Mouse (Mus musculus) cerebellum, adult 18-20 months (tissue): Measurements from ENCODE around the gene Znhit6.
A peak's percentile ranks its signal among the peaks of the same experiment; 100 is the strongest.

Experiments
- DNase-seq, 2 experiments: peaks; one replicate each; pipeline ENCODE4 v3.0.0; 2021

Znhit6 gene

GRCm38 (mm10) chr3:145575743-145576481 lies at the start of gene Znhit6:
TSS of gene Znhit6 (plus strand) at chr3:145576205.
- DNase-seq = peak; percentile 91 to 94

DNA sequence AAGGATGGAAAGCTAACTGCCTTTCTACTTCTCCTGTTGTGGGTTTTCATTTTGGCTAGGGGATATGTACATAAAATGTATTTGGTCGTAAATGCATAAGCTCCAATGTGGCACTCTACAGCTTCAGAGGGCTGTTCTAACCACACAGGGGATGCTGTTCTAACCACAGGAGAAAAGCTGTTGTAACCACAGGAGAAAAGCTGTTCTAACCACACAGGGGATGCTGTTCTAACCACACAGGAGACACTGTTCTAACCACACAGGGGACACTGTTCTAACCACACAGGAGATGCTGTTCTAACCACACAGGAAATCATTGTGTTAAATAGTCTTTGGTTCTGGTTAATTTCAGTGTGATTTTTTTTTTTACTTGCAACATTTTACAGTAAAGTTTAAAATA lies 38.1 kb upstream of the Znhit6 start:
- DNase-seq = no peak

DNA sequence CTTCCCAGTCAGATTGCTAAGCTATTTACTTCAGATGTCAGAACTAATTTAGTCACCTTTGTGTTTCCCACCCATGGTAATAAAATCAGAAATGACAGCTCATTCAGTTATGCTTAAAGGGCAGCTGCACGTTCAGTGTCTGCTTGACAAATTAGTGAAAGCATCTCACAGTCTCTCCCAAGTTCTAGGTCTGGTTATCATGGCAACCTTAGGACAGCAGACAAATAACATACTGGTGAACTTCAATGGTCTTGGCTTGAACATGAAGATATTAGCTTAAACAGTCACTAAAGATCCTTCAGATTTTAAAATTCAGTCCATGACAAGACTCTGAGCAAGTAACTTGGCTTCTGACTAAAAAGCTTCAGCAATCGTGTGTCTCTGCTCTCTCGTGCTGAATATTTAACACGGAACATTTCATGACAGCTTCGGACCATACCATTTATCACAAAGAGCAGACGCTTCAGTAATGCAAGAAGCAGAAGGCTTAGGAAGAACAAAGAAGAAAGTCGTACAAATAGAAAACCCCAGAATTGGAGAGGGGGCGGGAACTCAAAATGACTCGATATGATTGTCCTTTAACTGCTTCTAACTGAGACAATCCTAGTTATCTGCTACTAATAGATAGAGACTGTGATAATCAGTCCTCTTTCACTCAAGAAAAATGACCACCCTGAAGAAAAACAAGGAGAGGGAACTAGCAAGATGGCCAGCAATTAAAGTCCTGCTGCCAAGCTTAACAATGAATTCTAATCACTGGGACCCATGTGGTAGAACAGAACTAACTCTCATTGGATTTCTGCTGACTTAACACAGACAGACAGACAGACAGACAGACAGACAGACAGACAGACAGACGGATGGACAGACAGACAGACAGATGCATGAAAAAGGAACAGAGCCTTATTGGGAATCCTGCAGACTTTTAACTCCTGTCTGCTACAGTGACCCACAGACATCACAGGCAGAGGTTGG lies 27.3 kb upstream of the Znhit6 start:
- DNase-seq = no peak

- DNase-seq = no peak
Measured at GRCm38 (mm10) chr3:145550216-145550615, 25.8 kb upstream of the Znhit6 start.

DNA sequence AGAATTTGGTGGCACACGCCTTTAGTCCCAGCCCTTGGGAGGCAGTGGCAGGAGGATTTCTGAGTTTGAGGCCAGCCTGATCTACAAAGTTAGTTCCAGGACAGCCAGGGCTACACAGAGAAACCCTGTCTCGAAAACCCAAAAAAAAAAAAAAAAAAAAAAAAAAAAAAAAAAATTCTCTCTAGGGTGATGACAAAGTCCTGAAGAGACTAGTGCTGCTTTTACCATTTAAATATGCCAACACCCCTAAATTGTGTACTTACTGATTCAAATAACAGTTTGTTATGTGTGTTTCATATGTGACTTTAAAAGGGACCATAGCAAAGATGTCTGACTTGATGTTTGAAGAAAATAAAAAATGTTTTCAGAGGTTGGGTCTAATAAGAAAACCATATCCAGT lies 21.6 kb upstream of the Znhit6 start:
- DNase-seq = no peak

GRCm38 (mm10) chr3:145556206-145556605 lies 19.8 kb upstream of the Znhit6 start:
- no peak for DNase-seq

GRCm38 (mm10) chr3:145559675-145560074 lies 16.3 kb upstream of the Znhit6 start:
- DNase-seq = no peak

DNA sequence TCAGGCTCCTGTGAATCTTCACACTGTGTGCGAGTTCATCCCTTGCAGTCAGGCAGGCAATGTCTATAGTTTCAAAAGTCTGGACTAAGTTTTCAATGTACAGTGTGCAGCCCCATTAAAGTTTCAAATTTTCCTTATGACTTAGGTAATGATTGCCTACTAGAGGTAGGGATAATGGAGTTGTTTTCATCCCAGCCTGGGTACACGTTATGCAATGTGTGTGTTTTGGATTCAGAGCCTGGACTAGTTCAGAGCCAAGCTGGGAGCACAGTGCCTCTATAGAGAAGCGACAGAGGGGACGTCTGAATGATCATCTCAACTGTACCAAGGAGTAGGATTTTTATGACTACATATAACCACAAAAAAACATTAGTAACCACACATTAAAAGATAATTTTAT lies 15.9 kb upstream of the Znhit6 start:
- DNase-seq = no peak

- no peak for DNase-seq
Measured at GRCm38 (mm10) chr3:145574468-145574867, 1.5 kb upstream of the Znhit6 start.

DNA sequence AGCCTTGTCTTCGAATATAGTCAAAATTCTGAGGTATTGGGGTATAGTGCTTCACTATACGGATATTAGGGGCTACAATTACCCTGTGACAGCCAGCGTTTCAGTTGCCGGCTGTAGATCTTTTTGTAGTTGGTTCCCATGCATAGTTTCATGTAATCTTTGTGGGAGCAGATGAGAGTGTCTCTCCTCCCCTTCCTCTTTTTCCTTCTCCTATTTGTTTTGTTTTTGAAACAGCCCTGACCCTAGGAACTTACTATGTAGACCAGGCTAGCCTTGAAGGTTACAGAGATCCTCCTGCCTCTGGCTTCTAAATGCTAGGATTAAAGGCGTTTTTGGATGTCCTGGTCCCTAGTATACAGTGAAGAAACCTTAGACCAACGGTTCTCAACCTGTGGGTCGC lies 665 bp upstream of the Znhit6 start:
- no peak for DNase-seq

DNA sequence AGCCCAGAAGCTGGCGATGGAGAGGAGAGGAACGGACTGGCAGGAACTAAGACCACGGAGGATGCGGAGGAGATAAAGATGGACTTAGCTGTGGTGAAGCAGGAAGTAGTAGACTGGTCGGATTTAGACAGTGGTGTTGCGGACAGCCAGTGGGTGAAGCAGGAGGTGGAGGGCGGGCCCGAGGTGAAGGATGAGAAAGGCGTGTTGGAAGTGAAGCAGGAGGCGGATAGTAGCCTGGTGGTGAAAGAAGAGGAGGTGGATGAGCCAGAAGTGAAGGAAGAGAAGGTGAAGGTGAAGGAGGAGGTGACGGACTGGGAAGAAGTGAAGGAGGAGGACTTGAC lies 447 bp downstream of the Znhit6 start:
- DNase-seq = no peak

DNA sequence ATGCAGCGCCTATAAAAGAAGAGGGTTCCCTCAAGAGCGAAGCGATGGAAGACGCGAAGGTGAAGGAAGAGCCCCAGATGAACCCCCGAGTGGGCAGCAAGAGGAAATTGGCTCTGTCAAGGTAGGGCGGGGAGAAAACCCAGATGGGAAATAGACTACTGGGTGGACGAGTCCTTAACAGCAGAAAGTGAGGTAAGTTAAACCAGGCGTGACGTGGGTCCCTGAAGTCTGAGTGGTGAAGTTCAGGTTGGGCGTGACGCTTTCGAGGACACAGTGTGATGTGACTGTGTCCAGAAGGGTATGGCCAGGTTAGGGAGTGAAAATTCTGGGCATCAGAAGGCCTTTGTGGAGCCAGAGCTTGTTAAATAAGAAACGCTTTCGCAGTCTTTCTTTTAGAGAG lies 871 bp downstream of the Znhit6 start:
- DNase-seq = no peak

DNA sequence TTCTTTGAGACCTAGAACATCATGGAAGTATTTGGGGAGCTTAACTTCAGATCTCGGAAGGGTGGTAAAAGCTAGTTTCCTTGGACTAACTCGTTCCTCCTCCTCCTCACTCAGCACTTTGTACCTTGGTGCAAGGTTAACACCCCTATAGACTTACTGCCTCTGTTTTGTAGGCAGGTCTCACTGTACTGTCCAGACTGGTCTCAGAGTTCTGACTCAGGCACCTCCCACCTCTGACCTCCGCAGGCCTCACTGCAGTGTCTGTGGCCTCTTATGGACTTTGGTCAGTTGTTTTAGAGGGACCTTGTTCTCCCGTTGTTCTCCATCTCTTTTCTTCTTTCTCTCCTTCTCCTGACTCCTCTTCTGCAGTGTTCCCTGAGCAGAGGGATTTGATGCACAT lies 7.0 kb downstream of the Znhit6 start:
- DNase-seq = no peak

- DNase-seq = no peak
Measured at GRCm38 (mm10) chr3:145583522-145584200, 7.7 kb downstream of the Znhit6 start.

GRCm38 (mm10) chr3:145590562-145590961 lies 14.6 kb downstream of the Znhit6 start:
- no peak for DNase-seq

GRCm38 (mm10) chr3:145591841-145592542 lies 16.0 kb downstream of the Znhit6 start:
- no peak for DNase-seq

GRCm38 (mm10) chr3:145595354-145595753 lies 19.3 kb downstream of the Znhit6 start:
- no peak for DNase-seq

DNA sequence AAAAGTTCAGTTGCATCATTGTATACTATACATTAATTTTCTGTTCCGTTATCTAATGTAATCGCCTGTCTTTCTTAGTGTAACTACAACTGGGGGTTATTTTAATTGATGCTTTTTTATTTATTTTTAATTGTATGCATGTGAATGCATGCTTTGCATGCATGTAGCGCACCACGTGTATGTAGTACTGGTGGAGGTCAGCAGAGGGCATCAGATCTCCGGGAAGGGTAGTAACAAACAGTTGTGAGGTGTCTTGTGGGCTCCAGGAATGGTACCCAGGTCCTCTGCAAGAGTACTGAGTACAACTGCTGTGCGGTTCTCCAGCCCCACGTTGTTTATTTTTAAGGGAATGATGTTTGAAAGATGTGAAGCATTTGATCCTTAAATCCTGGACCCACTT lies 23.1 kb downstream of the Znhit6 start:
- no peak for DNase-seq

- DNase-seq = no peak
Measured at GRCm38 (mm10) chr3:145600801-145601200, 24.8 kb downstream of the Znhit6 start.

DNA sequence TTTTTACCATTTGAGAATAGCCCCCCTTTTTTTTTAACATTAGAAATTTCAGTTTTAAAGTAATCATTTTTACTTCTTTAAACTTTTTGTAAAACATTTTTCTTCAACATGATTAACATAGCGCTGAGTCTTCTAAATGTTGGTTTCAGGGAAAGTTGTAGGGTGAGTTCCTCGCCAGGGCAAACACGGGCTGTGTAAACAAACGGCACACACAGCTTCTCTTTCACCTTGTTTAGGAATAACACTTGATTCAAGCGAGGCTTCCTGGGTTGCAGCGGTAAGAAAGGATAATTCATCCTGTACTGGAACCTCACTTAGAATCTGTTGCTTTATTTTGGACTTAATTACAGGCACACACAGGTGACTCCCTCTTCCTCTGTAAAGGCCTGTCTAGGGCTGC lies 25.3 kb downstream of the Znhit6 start:
- DNase-seq = no peak

- DNase-seq = no peak
Measured at GRCm38 (mm10) chr3:145602410-145603206, 26.6 kb downstream of the Znhit6 start.
